Mouse (Mus musculus) small intestine, adult 2 months (tissue): Measurements from ENCODE around the gene Fam120a.

Source experiments
- CTCF ChIP-seq: fragments of 200-500 bp; IDR thresholded peaks from 2 replicates; pipeline ENCODE4 v1.5.1; 2012; ENCODE audit warnings: low read depth, mild to moderate bottlenecking, control low read depth, inconsistent platforms, low read length, moderate library complexity, mixed read lengths; ENCODE audit not compliant: insufficient replicate concordance, insufficient read length; ENCODE audit errors: extremely low read depth
- POLR2A ChIP-seq: fragments of 200-500 bp; IDR thresholded peaks from 2 replicates; pipeline ENCODE4 v1.6.1; 2012; ENCODE audit warnings: low read depth, mild to moderate bottlenecking, control low read depth, inconsistent platforms, low read length, moderate library complexity

DNA sequence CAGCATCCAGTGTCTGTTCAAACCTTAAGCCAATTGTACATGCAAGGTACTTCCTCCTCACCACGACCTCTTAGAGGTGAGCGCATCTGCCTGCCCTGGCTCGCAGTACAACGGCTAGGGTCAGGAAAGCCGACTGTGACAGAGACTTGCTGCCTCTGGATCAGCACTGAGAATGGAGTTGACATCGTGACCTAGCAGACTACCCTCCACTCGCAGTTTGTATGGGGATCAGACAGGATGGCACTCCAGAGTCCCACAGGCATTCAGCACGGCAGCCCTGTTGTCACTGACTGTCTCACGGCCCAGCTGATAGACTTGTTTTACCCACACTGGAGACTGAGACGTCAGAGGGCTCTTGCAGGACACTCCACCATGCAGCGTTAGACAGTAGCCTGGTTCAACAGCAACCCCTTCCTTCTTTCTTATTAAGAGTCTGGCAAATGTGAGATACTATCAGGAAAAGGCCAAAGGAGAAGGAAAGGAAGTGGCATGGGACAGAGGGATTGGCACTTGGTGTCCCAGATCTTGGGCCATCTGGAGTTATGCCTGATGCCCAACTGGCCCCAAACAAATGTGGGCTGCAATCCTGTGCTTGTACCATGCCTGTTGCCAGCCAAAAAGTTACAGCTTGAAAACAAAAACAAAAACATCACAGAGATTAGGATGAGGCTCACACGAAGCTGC lies 103.0 kb downstream of the Fam120a start:
- no peak for TF ChIP-seq POLR2A
- no peak for TF ChIP-seq CTCF
